Mouse (Mus musculus): ENCODE data around the gene Col23a1. TPM values are rescaled to one million over a fixed set of nuclear protein-coding genes. Genes with fewer than 3 reads are reported as not detected.

Col23a1 gene
- total and polyA plus RNA-seq, 3 experiments: 1.1 to 1.7 (median 1.3) TPM

GRCm38 (mm10) chr11:51443818-51444217 lies 154.1 kb downstream of the Col23a1 start:
- no peak overlapping the region for H3K9ac ChIP-seq (ENCODE audit: low read depth, low read length)
- no peak overlapping the region for H3K27ac ChIP-seq
- intact Hi-C loops (cut with DNase I): no loop called here
- no peak for DNase-seq
- H3K4me3 ChIP-seq: no peak overlapping the region
- no peaks in the 10 kb centered on the region for H3K27me3 ChIP-seq (ENCODE audit: control insufficient read depth, insufficient read depth, low read length)
- TF ChIP-seq EP300 (IDR thresholded peaks at IDR 0.05; ENCODE audit: insufficient read depth, low read depth, low read length): no peak
- no peak for TF ChIP-seq CTCF (IDR thresholded peaks at IDR 0.05)
- TF ChIP-seq POLR2A (IDR thresholded peaks at IDR 0.05; ENCODE audit: insufficient read depth, low read depth, low read length): no peak
- 51% methylated on average over 2 of the region's 2 CpGs for WGBS
- H3K4me1 ChIP-seq (ENCODE audit: control insufficient read depth, insufficient read depth, low read length): no peaks in the 10 kb centered on the region
- no peaks in the 10 kb centered on the region for H3K36me3 ChIP-seq (ENCODE audit: control insufficient read depth, insufficient read depth, low read length)
- no peaks in the 10 kb centered on the region for H3K79me2 ChIP-seq (replicated peaks; ENCODE audit: control insufficient read depth, insufficient read depth, low read length)

GRCm38 (mm10) chr11:51444649-51445048 lies 154.9 kb downstream of the Col23a1 start:
- Histone ChIP-seq H3K4me1 (ENCODE audit: control insufficient read depth, insufficient read depth, low read length) (no peaks in the 10 kb centered on the region), H3K27ac (no peak overlapping the region), H3K79me2 (replicated peaks; ENCODE audit: control insufficient read depth, insufficient read depth, low read length) (no peaks in the 10 kb centered on the region), H3K36me3 (ENCODE audit: control insufficient read depth, insufficient read depth, low read length) (no peaks in the 10 kb centered on the region), H3K27me3 (ENCODE audit: control insufficient read depth, insufficient read depth, low read length) (no peaks in the 10 kb centered on the region), H3K4me3 (no peak overlapping the region), H3K9ac (ENCODE audit: low read depth, low read length) (no peak overlapping the region)
- intact Hi-C loops (cut with DNase I): no loop called here
- DNase-seq: no peak
- WGBS: 77% methylated on average over 7 of the region's 7 CpGs
- no peak for TF ChIP-seq CTCF (IDR thresholded peaks at IDR 0.05)
- no peak for TF ChIP-seq POLR2A (IDR thresholded peaks at IDR 0.05; ENCODE audit: insufficient read depth, low read depth, low read length)
- TF ChIP-seq EP300 (IDR thresholded peaks at IDR 0.05; ENCODE audit: insufficient read depth, low read depth, low read length): no peak

- 38% methylated on average over 6 of the region's 6 CpGs for WGBS
- H3K9ac ChIP-seq (ENCODE audit: low read depth, low read length): no peak overlapping the region
- peak; percentile 46 to 63 for DNase-seq
- H3K4me1 ChIP-seq (ENCODE audit: control insufficient read depth, insufficient read depth, low read length): no peaks in the 10 kb centered on the region
- H3K79me2 ChIP-seq (replicated peaks; ENCODE audit: control insufficient read depth, insufficient read depth, low read length): no peaks in the 10 kb centered on the region
- no peaks in the 10 kb centered on the region for H3K27me3 ChIP-seq (ENCODE audit: control insufficient read depth, insufficient read depth, low read length)
- intact Hi-C loops (cut with DNase I): loop anchor here (2.0 kb wide), 2 partner anchors 120 to 158 kb away; partner anchors contain the start of gene Col23a1
- H3K4me3 ChIP-seq: no peak overlapping the region
- H3K27ac ChIP-seq: no peak overlapping the region
- peak; percentile 84 for TF ChIP-seq CTCF (IDR thresholded peaks at IDR 0.05)
- TF ChIP-seq EP300 (IDR thresholded peaks at IDR 0.05; ENCODE audit: insufficient read depth, low read depth, low read length): no peak
- H3K36me3 ChIP-seq (ENCODE audit: control insufficient read depth, insufficient read depth, low read length): no peaks in the 10 kb centered on the region
Measured at GRCm38 (mm10) chr11:51446711-51447425, 157.1 kb downstream of the Col23a1 start.

GRCm38 (mm10) chr11:51448256-51448655 lies 158.5 kb downstream of the Col23a1 start:
- Histone ChIP-seq H3K79me2 (replicated peaks; ENCODE audit: control insufficient read depth, insufficient read depth, low read length) (no peaks in the 10 kb centered on the region), H3K27ac (no peak overlapping the region), H3K27me3 (ENCODE audit: control insufficient read depth, insufficient read depth, low read length) (no peaks in the 10 kb centered on the region), H3K36me3 (ENCODE audit: control insufficient read depth, insufficient read depth, low read length) (no peaks in the 10 kb centered on the region), H3K4me1 (ENCODE audit: control insufficient read depth, insufficient read depth, low read length) (no peaks in the 10 kb centered on the region), H3K9ac (ENCODE audit: low read depth, low read length) (no peak overlapping the region), H3K4me3 (no peak overlapping the region)
- 82% methylated on average over 4 of the region's 4 CpGs for WGBS
- DNase-seq: no peak
- TF ChIP-seq EP300 (IDR thresholded peaks at IDR 0.05; ENCODE audit: insufficient read depth, low read depth, low read length) (no peak), CTCF (IDR thresholded peaks at IDR 0.05) (no peak), POLR2A (IDR thresholded peaks at IDR 0.05; ENCODE audit: insufficient read depth, low read depth, low read length) (no peak)
- intact Hi-C loops (cut with DNase I): no loop called here

- H3K27ac ChIP-seq: no peak overlapping the region
- no peaks in the 10 kb centered on the region for H3K36me3 ChIP-seq (ENCODE audit: control insufficient read depth, insufficient read depth, low read length)
- H3K4me1 ChIP-seq (ENCODE audit: control insufficient read depth, insufficient read depth, low read length): no peaks in the 10 kb centered on the region
- no peak overlapping the region for H3K4me3 ChIP-seq
- TF ChIP-seq CTCF (IDR thresholded peaks at IDR 0.05) (no peak), POLR2A (IDR thresholded peaks at IDR 0.05; ENCODE audit: insufficient read depth, low read depth, low read length) (no peak), EP300 (IDR thresholded peaks at IDR 0.05; ENCODE audit: insufficient read depth, low read depth, low read length) (no peak)
- no peaks in the 10 kb centered on the region for H3K79me2 ChIP-seq (replicated peaks; ENCODE audit: control insufficient read depth, insufficient read depth, low read length)
- H3K27me3 ChIP-seq (ENCODE audit: control insufficient read depth, insufficient read depth, low read length): no peaks in the 10 kb centered on the region
- 58% methylated on average over 4 of the region's 4 CpGs for WGBS
- H3K9ac ChIP-seq (ENCODE audit: low read depth, low read length): no peak overlapping the region
- no peak for DNase-seq
- intact Hi-C loops (cut with DNase I): no loop called here
Measured at GRCm38 (mm10) chr11:51448680-51449079, 159.0 kb downstream of the Col23a1 start.

- intact Hi-C loops (cut with DNase I): no loop called here
- 69% methylated on average over 7 of the region's 7 CpGs for WGBS
- H3K79me2 ChIP-seq (replicated peaks; ENCODE audit: control insufficient read depth, insufficient read depth, low read length): no peaks in the 10 kb centered on the region
- no peak overlapping the region for H3K9ac ChIP-seq (ENCODE audit: low read depth, low read length)
- H3K4me1 ChIP-seq (ENCODE audit: control insufficient read depth, insufficient read depth, low read length): no peaks in the 10 kb centered on the region
- no peaks in the 10 kb centered on the region for H3K36me3 ChIP-seq (ENCODE audit: control insufficient read depth, insufficient read depth, low read length)
- TF ChIP-seq EP300 (IDR thresholded peaks at IDR 0.05; ENCODE audit: insufficient read depth, low read depth, low read length) (no peak), CTCF (IDR thresholded peaks at IDR 0.05) (no peak), POLR2A (IDR thresholded peaks at IDR 0.05; ENCODE audit: insufficient read depth, low read depth, low read length) (no peak)
- no peak for DNase-seq
- H3K27me3 ChIP-seq (ENCODE audit: control insufficient read depth, insufficient read depth, low read length): no peaks in the 10 kb centered on the region
- no peak overlapping the region for H3K27ac ChIP-seq
- no peak overlapping the region for H3K4me3 ChIP-seq
Measured at GRCm38 (mm10) chr11:51449881-51450280, 160.2 kb downstream of the Col23a1 start.

All from heart, adult 2 months (tissue).